Mouse (Mus musculus): ENCODE results near the gene Eya2.

- TF ChIP-seq CTCF (IDR thresholded peaks at IDR 0.05; ENCODE audit: extremely low read depth, insufficient read depth, low read length) (no peak), POLR2A (IDR thresholded peaks at IDR 0.05; ENCODE audit: extremely low read depth, insufficient read depth, low read length) (no peak)
These were observed 105.5 kb downstream of the Eya2 start for GRCm38 (mm10) chr2:165700252-165700908.

Data from cortical plate, adult 2 months (tissue).